Mouse (Mus musculus) erythroblast, embryonic 14.5 days (primary cell): ENCODE measurements around the gene Lrrc38.

Source experiments
- GATA1 ChIP-seq: IDR thresholded peaks from 2 replicates; pipeline ENCODE4 v1.6.1; 2012; ENCODE audit warnings: low read length, inconsistent platforms, mixed read lengths
- TAL1 ChIP-seq: IDR thresholded peaks from 3 replicates; pipeline ENCODE4 v1.6.1; 2012; ENCODE audit warnings: low read length, inconsistent platforms, mixed read lengths

- TF ChIP-seq GATA1 (no peak), TAL1 (no peak)
Observed at GRCm38 (mm10) chr4:143414121-143414520, 64.6 kb downstream of the Lrrc38 start.
